Mouse (Mus musculus) brain, embryonic 14.5 days (tissue): ENCODE results near the gene 2210408I21Rik.

Source experiments
- CTCF ChIP-seq: fragments of 200-500 bp; IDR thresholded peaks from 2 replicates; pipeline ENCODE4 v1.5.1; 2012; ENCODE audit warnings: inconsistent platforms, mild to moderate bottlenecking, moderate library complexity, borderline replicate concordance; ENCODE audit not compliant: insufficient read depth, insufficient read length; ENCODE audit errors: extremely low read depth
- POLR2A ChIP-seq: fragments of 200-500 bp; IDR thresholded peaks from 2 replicates; pipeline ENCODE4 v1.6.1; 2012; ENCODE audit warnings: mild to moderate bottlenecking, inconsistent platforms, borderline replicate concordance; ENCODE audit not compliant: poor library complexity, insufficient read depth, insufficient read length, severe bottlenecking; ENCODE audit errors: extremely low read depth

- TF ChIP-seq CTCF (no peak), POLR2A (no peak)
Observed at GRCm38 (mm10) chr13:77396374-77396773, 261.0 kb downstream of the 2210408I21Rik start.
